Mouse (Mus musculus) frontal cortex, adult (tissue): ENCODE results near the gene Gzma.
A peak's percentile ranks its signal among the peaks of the same experiment; 100 is the strongest.

Experiments used
- ATAC-seq: cut with Nextera tagmentation; 2 replicates; pipeline ENCODE4 v1.9.2; 2017; ENCODE audit warnings: mild to moderate bottlenecking, moderate library complexity, mixed read lengths; ENCODE audit not compliant: low TSS enrichment

Gzma gene

GRCm38 (mm10) chr13:113046211-113046883 lies 54.4 kb downstream of the Gzma start, which contains the start of gene Gpx8:
TSS of gene Gpx8 (minus strand) at chr13:113046410.
- ATAC-seq: peak; percentile 91

GRCm38 (mm10) chr13:113045458-113046110 lies 55.2 kb downstream of the Gzma start:
- no peak for ATAC-seq

- ATAC-seq: no peak
Measured at GRCm38 (mm10) chr13:113044876-113045275, 55.9 kb downstream of the Gzma start.
